Mouse (Mus musculus) regulatory T cell (primary cell): ENCODE data around the gene Amacr.

Experiments
- in situ Hi-C: fragments of 300-600 bp; cut with MboI, MseI; formaldehyde crosslinking; loops from one replicate; pipeline ENCODE4 v1.15.1; 2025; ENCODE audit warnings: high pct_unique_total_duplicates

The Amacr gene

GRCm38 (mm10) chr15:10986477-10986876 is 4.9 kb downstream of the Amacr start:
- in situ Hi-C loops, result loop anchor here (10.0 kb wide), 1 partner anchor 492 kb away; no protein-coding TSS in a partner anchor

DNA sequence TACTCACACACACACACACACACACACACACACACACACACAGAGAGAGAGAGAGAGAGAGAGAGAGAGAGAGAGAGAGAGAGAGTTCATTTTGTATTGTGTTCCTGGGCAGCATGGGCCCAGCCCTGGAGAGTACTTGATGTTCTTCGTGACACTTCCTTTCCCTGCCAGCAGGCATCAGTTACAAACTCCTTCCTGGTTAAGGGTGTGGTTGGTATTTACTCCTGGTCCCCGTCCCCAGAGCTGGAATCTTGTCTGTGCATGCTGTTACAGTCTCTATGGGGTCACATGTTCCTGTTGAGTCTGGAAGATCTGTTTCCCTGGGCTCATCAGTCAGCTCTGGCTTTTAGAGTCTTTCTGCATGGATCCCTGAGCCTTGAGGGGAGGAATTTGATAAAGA is 8.9 kb downstream of the Amacr start:
- in situ Hi-C loops, result no loop called here

GRCm38 (mm10) chr15:10991566-10991965 is 10.0 kb downstream of the Amacr start:
- in situ Hi-C loops, result no loop called here

DNA sequence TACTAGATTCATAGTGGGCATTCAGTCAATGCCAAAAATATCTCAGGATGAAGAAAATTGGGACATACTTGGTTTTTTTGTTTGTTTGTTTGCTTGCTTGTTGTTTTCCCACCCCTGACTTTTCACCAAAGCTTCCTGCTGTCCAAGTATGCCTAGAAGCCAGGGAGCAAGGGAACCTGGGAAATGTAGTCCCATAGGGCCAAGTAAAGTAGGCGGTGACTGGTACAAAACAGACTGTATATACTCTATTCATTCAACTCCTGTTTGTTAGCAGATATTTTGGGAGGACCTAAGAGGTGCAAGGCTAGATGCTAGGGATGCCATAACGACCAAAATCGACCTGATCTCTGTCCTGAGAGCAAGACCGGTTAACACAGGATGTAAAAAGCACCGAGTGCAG is 18.3 kb downstream of the Amacr start:
- in situ Hi-C loops, result no loop called here

GRCm38 (mm10) chr15:11000421-11000820 is 18.9 kb downstream of the Amacr start, which contains the start of gene Slc45a2:
Slc45a2 (plus strand) TSS chr15:11000721.
- in situ Hi-C loops, result no loop called here

DNA sequence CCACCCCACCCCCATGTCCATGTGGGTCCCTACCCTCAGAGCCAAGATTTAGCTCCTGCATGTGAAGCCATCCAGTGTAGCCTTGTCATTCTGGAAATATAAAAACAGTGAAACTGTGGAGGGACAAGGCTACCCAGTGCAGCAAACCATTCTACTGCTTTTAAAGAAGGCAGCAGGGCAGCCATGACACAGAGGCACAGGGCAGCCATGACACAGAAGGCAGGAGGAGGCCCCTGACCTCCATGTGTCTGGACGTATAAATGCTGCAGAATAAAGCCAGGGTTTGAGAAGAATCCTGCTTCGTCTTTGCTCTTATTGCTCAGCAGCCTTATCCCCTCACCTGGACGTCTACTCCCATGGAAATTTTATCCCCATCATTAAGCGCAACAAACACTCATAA is 22.2 kb downstream of the Amacr start:
- in situ Hi-C loops, result no loop called here

DNA sequence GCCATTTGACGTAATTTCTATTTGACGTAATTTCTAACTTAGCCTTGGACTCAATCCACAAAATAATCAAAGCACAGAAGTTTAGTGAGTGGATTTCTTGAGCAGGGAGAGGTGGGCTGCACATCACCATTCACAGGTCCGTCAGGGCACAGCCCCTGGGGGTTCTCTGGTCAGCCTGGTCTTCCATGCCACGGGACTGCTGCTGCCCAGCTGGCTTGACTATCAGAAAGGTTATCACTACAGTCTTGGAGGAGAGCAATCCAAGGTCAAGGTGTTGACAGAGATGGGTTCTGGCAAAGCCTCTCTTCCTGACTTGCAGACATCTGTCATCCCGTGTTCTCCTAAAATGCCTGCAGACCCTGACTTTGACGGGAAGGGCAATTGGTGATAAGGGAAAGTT is 23.1 kb downstream of the Amacr start:
- in situ Hi-C loops, result no loop called here

- in situ Hi-C loops, result no loop called here
These were observed 27.2 kb downstream of the Amacr start for GRCm38 (mm10) chr15:11008756-11009155.

GRCm38 (mm10) chr15:11010976-11011548 is 29.5 kb downstream of the Amacr start:
- in situ Hi-C loops, result no loop called here

DNA sequence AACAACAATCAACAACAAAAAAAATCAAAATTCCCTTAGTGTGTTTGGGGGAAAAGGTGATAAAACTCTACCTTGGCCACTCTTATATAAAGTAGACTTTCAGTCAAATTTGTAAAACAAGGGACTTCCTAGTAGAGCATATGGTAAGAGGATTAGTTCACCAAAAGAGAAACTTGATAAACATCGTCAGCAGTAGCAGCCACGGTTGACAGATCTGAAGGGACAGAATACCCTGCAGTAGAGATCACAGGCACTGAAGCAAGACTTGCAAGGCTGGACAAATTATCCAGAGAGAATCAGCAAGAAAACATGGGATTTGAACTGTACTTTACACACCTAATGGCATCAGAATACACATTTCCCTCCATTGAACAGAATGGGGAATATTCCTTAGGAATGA is 33.4 kb downstream of the Amacr start:
- in situ Hi-C loops, result no loop called here

DNA sequence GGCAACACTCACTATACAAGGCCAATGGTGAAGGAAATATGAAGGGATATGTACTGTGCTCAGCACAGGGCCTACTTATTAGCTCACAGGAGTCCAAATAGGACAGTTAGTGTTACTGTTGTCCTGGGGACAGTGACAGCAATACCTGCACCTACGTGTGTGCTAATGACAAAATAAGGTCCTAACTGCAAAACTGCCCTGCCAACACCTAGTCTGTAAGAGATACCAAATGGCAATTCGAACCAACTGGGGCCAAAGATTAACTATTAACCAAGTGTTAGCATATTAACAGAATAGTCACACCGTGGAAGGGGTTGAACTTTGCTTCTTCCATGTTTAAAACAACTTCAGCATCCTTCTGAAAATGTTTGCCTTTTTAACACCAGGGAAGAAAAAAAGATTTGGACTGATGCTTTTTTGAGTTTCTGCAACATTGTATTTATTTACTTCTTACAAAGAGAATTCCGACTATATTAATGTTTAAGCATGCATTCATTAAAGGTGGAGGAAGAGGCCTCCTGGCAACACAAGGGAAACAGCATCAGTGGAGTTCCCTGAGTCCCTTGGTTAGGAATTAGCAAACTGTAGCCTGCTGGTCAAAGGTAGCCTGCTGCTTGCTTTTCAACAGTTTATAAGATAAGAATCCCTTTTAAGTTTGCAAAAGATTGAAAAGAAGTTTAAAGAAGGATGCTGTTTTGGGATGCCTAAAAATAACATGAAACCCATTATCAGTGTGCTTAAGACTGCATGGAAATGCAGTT is 45.4 kb downstream of the Amacr start:
- in situ Hi-C loops, result no loop called here

DNA sequence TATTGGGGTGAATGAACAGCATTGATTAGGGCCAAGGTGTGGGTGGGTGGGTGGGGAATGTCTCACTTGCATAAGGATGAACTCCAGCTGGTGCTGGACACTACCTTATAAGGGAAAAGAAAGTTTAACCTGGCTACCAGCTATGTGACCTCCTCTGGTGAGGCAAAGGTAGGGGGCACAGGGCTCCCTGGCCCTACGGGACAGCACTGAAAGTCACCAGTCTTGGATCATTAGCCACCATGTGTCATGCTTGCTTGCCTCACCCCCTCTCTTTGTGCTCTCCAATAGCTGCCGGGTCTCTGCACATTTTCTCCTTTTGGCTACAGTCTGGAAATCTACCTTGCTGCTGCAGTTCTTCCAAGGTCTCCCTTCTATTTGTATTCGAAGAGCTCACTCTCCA is 48.6 kb downstream of the Amacr start:
- in situ Hi-C loops, result no loop called here

DNA sequence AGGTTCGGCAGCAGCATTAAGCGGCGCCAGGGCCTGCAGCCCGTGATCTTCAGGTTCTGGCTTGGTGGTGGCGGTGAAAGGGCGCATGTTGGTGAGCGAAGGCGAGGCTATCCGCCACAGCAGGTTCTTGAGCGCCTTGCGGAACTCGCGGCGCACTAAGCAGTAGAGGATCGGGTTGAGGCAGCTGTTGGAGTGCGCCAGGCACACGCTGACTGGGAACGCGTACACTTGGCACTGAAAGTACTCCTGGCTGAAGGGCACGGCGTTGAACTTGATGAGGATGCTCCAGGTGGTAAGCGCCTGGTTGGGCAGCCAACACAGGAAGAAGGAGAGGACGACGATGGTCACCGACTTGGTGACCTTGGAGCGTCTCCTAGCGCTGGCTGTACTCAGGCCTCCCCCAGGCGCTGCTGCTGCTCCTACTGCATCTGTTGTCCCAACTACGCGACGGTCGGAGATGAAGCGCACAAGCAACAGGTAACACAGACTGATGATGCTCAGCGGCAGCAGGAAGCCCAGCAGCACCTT is 54.5 kb downstream of the Amacr start:
- in situ Hi-C loops, result loop anchor here (5.0 kb wide), 2 partner anchors 286 to 331 kb away; no protein-coding TSS in a partner anchor

DNA sequence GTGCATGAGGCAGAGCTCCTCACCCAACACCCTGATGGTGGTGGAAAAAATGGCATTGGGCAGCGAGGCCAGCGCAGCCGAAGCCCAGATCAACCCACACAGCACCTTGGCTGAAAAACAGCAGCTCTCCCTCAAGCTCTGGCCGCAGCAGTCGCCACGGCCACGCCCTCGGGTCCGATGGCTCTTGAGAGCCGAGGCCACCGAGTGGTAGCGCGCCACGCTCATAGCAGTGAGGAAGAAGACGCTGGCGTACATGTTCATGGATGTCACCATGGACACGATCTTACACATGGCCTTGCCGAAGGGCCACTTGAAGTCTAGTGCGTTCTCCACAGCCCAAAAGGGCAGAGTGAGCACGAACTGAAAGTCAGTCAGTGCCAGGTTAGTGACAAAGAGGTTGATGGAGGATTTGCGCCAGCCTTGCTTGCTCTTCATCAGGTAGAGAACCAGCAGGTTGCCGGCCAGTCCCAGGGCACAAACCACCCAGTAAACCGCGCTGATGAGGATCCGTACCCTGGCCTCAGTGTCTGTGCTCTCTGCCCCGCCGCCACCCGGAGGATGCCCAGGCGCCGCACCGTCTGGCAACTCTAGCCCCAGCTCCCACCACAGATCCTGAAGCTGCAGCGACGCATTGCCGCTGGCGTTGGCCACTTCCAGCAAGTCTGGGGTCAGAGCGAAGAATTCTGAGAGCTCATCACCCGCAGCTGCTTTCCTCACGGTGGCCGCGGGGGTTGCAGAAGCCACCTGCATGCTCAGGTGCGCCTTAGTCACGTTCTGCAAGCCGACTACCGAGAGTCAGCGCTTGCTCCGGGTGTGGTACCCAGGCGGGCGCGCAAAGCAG is 55.2 kb downstream of the Amacr start:
- in situ Hi-C loops, result loop anchor here (5.0 kb wide), 2 partner anchors 286 to 331 kb away; no protein-coding TSS in a partner anchor

- in situ Hi-C loops, result loop anchor here (5.0 kb wide), 2 partner anchors 285 to 330 kb away; no protein-coding TSS in a partner anchor
These were observed 55.8 kb downstream of the Amacr start for GRCm38 (mm10) chr15:11037376-11037695.

DNA sequence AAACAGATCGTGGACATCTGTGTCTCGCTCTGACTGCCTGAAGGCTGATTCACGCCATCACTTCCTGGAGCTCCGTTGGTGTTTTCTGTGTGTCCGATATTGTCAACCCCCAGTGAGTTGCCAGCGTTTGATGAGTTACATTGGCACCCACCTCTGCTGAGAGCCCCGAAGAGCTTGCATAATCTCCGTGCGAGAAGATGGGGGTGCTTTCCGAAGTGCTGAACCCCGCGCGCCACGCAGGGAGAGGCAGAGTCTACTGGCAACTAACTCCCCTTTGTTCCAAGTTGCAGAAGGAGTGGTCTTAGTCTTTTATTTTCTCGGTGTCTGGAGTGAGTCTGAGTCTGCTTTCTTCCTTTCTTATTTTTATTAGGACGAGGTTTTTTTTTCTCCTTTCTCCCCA is 56.2 kb downstream of the Amacr start, which contains the start of gene Rxfp3:
TSS of gene Rxfp3 (minus strand) at position 281 of the 400 bp plus-strand sequence.
- in situ Hi-C loops, result loop anchor here (5.0 kb wide), 2 partner anchors 285 to 330 kb away; no protein-coding TSS in a partner anchor

DNA sequence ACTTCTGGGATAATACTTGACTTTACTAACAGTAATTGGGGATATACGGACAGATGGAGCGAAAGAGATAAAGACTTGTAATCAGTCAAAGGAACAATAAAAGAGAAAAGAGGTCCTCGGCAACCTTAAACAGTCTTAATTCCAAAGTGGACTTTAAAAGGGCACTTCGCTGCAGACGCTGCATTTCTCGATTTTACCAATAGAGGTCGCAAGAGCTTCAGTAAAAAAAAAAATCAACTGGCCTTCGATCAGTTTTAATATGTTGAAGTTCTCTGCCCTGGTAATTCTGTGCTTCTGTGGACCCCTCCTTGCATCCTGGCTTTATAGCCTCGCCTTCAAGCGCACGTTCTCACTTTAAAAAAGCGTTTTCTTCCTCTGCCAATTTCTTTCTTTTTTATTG is 56.9 kb downstream of the Amacr start:
- in situ Hi-C loops, result loop anchor here (5.0 kb wide), 2 partner anchors 284 to 329 kb away; no protein-coding TSS in a partner anchor

- in situ Hi-C loops, result no loop called here
These were observed 58.5 kb downstream of the Amacr start for GRCm38 (mm10) chr15:11040067-11040466.

- in situ Hi-C loops, result no loop called here
These were observed 59.7 kb downstream of the Amacr start for GRCm38 (mm10) chr15:11041229-11041628.

- in situ Hi-C loops, result no loop called here
These were observed 61.3 kb downstream of the Amacr start for GRCm38 (mm10) chr15:11042828-11043227.
